Mouse (Mus musculus) liver, embryonic 13.5 days (tissue): ENCODE measurements around the gene Amy1. TPM values are rescaled to one million over a fixed set of nuclear protein-coding genes. Genes with fewer than 3 reads are reported as not detected.
A peak's percentile ranks its signal among the peaks of the same experiment; 100 is the strongest.
"Not testable (repeated sequence)": the region's sequence is repeated elsewhere in the genome, so short reads cannot be mapped to it uniquely, and the experiment has no call there.

Source experiments
- ATAC-seq: fragments of 200-750 bp; cut with Nextera tagmentation; 2 replicates; pipeline ENCODE4 v1.8.0; 2017; ENCODE audit warnings: low read depth, mild to moderate bottlenecking, moderate number of reproducible peaks, moderate library complexity
- DNase-seq: peaks from one replicate; pipeline ENCODE4 v3.0.0; 2022
- H3K27ac ChIP-seq: fragments of 300-500 bp; sonication (generic); 2 replicates; pipeline ENCODE4 v1.5.1; 2015; ENCODE audit warnings: moderate library complexity, mild to moderate bottlenecking, inconsistent platforms
- H3K27me3 ChIP-seq: fragments of 300-500 bp; sonication (generic); 2 replicates; pipeline ENCODE4 v1.6.1; 2015; ENCODE audit warnings: mild to moderate bottlenecking, inconsistent platforms
- H3K36me3 ChIP-seq: fragments of 300-500 bp; sonication (generic); 2 replicates; pipeline ENCODE4 v1.6.1; 2015; ENCODE audit warnings: mild to moderate bottlenecking, inconsistent platforms
- H3K4me1 ChIP-seq: fragments of 300-500 bp; sonication (generic); replicated peaks from 2 replicates; pipeline ENCODE4 v1.6.1; 2015; ENCODE audit warnings: inconsistent platforms
- H3K4me2 ChIP-seq: fragments of 300-500 bp; sonication (generic); 2 replicates; pipeline ENCODE4 v1.6.1; 2015; ENCODE audit warnings: inconsistent platforms, mild to moderate bottlenecking, moderate library complexity
- H3K4me3 ChIP-seq: fragments of 300-500 bp; sonication (generic); replicated peaks from 2 replicates; pipeline ENCODE4 v1.5.1; 2015; ENCODE audit warnings: mild to moderate bottlenecking, inconsistent platforms
- H3K9ac ChIP-seq: fragments of 300-500 bp; sonication (generic); 2 replicates; pipeline ENCODE4 v1.6.1; 2015; ENCODE audit warnings: mild to moderate bottlenecking, inconsistent platforms
- H3K9me3 ChIP-seq: fragments of 300-500 bp; sonication (generic); replicated peaks from 2 replicates; pipeline ENCODE4 v1.6.1; 2016; ENCODE audit warnings: inconsistent platforms
- WGBS: fragments of 180-500 bp; shearing (Covaris S2); methylation state at CpG from one replicate; pipeline ENCODE4 v1.1.7; 2015; ENCODE audit not compliant: insufficient replicate concordance; 5-methylcytosine and 5-hydroxymethylcytosine counted together
- polyA plus RNA-seq: library from polyadenylated mRNA; unstranded; fragments of >200 nt; fragmentation: Nextera tagmentation; extraction: Ambion mirVana; gene quantifications from 2 replicates; pipeline ENCODE4 v1.2.1, GENCODE M21; 2015

Gene Amy1
- 6.5 and 7.3 TPM in 2 replicates for polyA plus RNA-seq

- H3K9me3 ChIP-seq, result no peaks in the 10 kb centered on the region
- H3K27me3 ChIP-seq, result no peaks in the 10 kb centered on the region
- ATAC-seq (no peak), DNase-seq (no peak)
- WGBS, result 83% methylated on average over 2 of the region's 2 CpGs
- no peak within 1 kb of the TSS for H3K9ac ChIP-seq
- no peak within 1 kb of the TSS for H3K27ac ChIP-seq
- peaks cover 17% of the 10 kb centered on the region for H3K36me3 ChIP-seq
- H3K4me3 ChIP-seq, result no peak within 1 kb of the TSS
- no peaks in the 10 kb centered on the region for H3K4me1 ChIP-seq
- no peak within 1 kb of the TSS for H3K4me2 ChIP-seq
Measured at GRCm38 (mm10) chr3:113606599-113606998, at the start of gene Amy1. Gene Amy1 (minus strand): TSS chr3:113606699.

GRCm38 (mm10) chr3:113654335-113654734, 47.8 kb upstream of the Amy1 start:
- no peaks in the 10 kb centered on the region for H3K9me3 ChIP-seq
- H3K27me3 ChIP-seq, result no peaks in the 10 kb centered on the region
- 53% methylated on average over 3 of the region's 3 CpGs for WGBS
- no peak overlapping the region for H3K9ac ChIP-seq
- no peaks in the 10 kb centered on the region for H3K4me1 ChIP-seq
- no peak for DNase-seq
- no peak overlapping the region for H3K4me3 ChIP-seq
- no peak overlapping the region for H3K4me2 ChIP-seq
- no peak for ATAC-seq
- no peak overlapping the region for H3K27ac ChIP-seq
- H3K36me3 ChIP-seq, result no peaks in the 10 kb centered on the region

- H3K4me2 ChIP-seq, H3K4me1 ChIP-seq, H3K27ac ChIP-seq, H3K9ac ChIP-seq, ATAC-seq, H3K9me3 ChIP-seq, DNase-seq, H3K4me3 ChIP-seq, H3K36me3 ChIP-seq, H3K27me3 ChIP-seq: not testable (repeated sequence)
- WGBS, result 50% methylated on average over 3 of the region's 3 CpGs
Measured at GRCm38 (mm10) chr3:113651386-113651785, 44.9 kb upstream of the Amy1 start.

- Histone ChIP-seq H3K4me3 (no peak overlapping the region), H3K4me1 (no peaks in the 10 kb centered on the region), H3K9me3 (no peaks in the 10 kb centered on the region), H3K27me3 (no peaks in the 10 kb centered on the region), H3K9ac (no peak overlapping the region), H3K36me3 (no peaks in the 10 kb centered on the region), H3K27ac (no peak overlapping the region), H3K4me2 (no peak overlapping the region)
- DNase-seq (no peak), ATAC-seq (no peak)
- 64% methylated on average over 1 of the region's 1 CpGs for WGBS
Measured at GRCm38 (mm10) chr3:113639545-113639944, 33.0 kb upstream of the Amy1 start.

GRCm38 (mm10) chr3:113634220-113634619, 27.7 kb upstream of the Amy1 start:
- ATAC-seq (no peak), DNase-seq (no peak)
- Histone ChIP-seq H3K27ac (no peak overlapping the region), H3K9me3 (no peaks in the 10 kb centered on the region), H3K4me2 (no peak overlapping the region), H3K4me1 (peaks cover 21% of the 10 kb centered on the region), H3K36me3 (no peaks in the 10 kb centered on the region), H3K27me3 (no peaks in the 10 kb centered on the region), H3K4me3 (no peak overlapping the region), H3K9ac (no peak overlapping the region)

- ATAC-seq, result peak; percentile 16
Measured at GRCm38 (mm10) chr3:113631611-113632010, 25.1 kb upstream of the Amy1 start.

GRCm38 (mm10) chr3:113630564-113630963, 24.1 kb upstream of the Amy1 start:
- Histone ChIP-seq H3K4me1 (peaks cover 32% of the 10 kb centered on the region), H3K27ac (peak overlapping the region; percentile 100), H3K9ac (peak overlapping the region; percentile 90), H3K36me3 (peaks cover 11% of the 10 kb centered on the region), H3K4me3 (peak overlapping the region; percentile 76), H3K4me2 (peak overlapping the region; percentile 73), H3K9me3 (no peaks in the 10 kb centered on the region), H3K27me3 (no peaks in the 10 kb centered on the region)
- WGBS, result 6% methylated on average over 13 of the region's 13 CpGs
- DNase-seq (peak; percentile 33), ATAC-seq (0 out of 2 replicates have a peak, but pooled peaks have one; percentile 2)

More at GRCm38 (mm10) chr3:113631611-113632010, 25.1 kb upstream of the Amy1 start:
- peak overlapping the region; percentile 100 for H3K27ac ChIP-seq
- no peaks in the 10 kb centered on the region for H3K27me3 ChIP-seq
- H3K4me1 ChIP-seq, result peaks cover 28% of the 10 kb centered on the region
- H3K4me2 ChIP-seq, result peak overlapping the region; percentile 73
- peak; percentile 38 for DNase-seq
- peak overlapping the region; percentile 90 for H3K9ac ChIP-seq
- peak overlapping the region; percentile 76 for H3K4me3 ChIP-seq
- peaks cover 5% of the 10 kb centered on the region for H3K36me3 ChIP-seq
- no peaks in the 10 kb centered on the region for H3K9me3 ChIP-seq

GRCm38 (mm10) chr3:113629606-113630359, 23.3 kb upstream of the Amy1 start, which contains the start of gene Rnpc3:
Gene Rnpc3 (minus strand): TSS chr3:113630149.
- H3K9me3 ChIP-seq, result no peaks in the 10 kb centered on the region
- H3K4me1 ChIP-seq, result peaks cover 32% of the 10 kb centered on the region
- H3K9ac ChIP-seq, result peak within 1 kb of the TSS; percentile 90
- no peaks in the 10 kb centered on the region for H3K27me3 ChIP-seq
- WGBS, result under 1% methylated on average over 69 of the region's 70 CpGs
- peaks cover 11% of the 10 kb centered on the region for H3K36me3 ChIP-seq
- H3K4me2 ChIP-seq, result peak within 1 kb of the TSS; percentile 73
- peak within 1 kb of the TSS; percentile 76 for H3K4me3 ChIP-seq
- peak within 1 kb of the TSS; percentile 100 for H3K27ac ChIP-seq
- ATAC-seq (peak; percentile 96), DNase-seq (peak; percentile 91)

- ATAC-seq (no peak), DNase-seq (no peak)
- 36% methylated on average over 1 of the region's 1 CpGs for WGBS
- 0 out of 2 replicates have a peak, but pooled peaks cover 4% of the 10 kb centered on the region for H3K36me3 ChIP-seq
- no peak overlapping the region for H3K4me3 ChIP-seq
- no peak overlapping the region for H3K4me2 ChIP-seq
- no peaks in the 10 kb centered on the region for H3K27me3 ChIP-seq
- no peaks in the 10 kb centered on the region for H3K4me1 ChIP-seq
- no peaks in the 10 kb centered on the region for H3K9me3 ChIP-seq
- H3K9ac ChIP-seq, result no peak overlapping the region
- H3K27ac ChIP-seq, result no peak overlapping the region
Measured at GRCm38 (mm10) chr3:113590844-113591243, 15.7 kb downstream of the Amy1 start.

GRCm38 (mm10) chr3:113574578-113574977, 31.9 kb downstream of the Amy1 start:
- no peak overlapping the region for H3K9ac ChIP-seq
- 64% methylated on average over 4 of the region's 4 CpGs for WGBS
- H3K27me3 ChIP-seq, result no peaks in the 10 kb centered on the region
- H3K4me2 ChIP-seq, result no peak overlapping the region
- no peak overlapping the region for H3K27ac ChIP-seq
- no peaks in the 10 kb centered on the region for H3K4me1 ChIP-seq
- DNase-seq, result no peak
- no peaks in the 10 kb centered on the region for H3K36me3 ChIP-seq
- H3K9me3 ChIP-seq, result no peaks in the 10 kb centered on the region
- no peak overlapping the region for H3K4me3 ChIP-seq
- peak; percentile 77 for ATAC-seq

- Histone ChIP-seq H3K9me3 (no peaks in the 10 kb centered on the region), H3K9ac (no peak overlapping the region), H3K4me1 (no peaks in the 10 kb centered on the region), H3K4me3 (no peak overlapping the region), H3K36me3 (no peaks in the 10 kb centered on the region), H3K27me3 (no peaks in the 10 kb centered on the region), H3K4me2 (no peak overlapping the region), H3K27ac (no peak overlapping the region)
- 55% methylated on average over 2 of the region's 2 CpGs for WGBS
- ATAC-seq, result peak; percentile 70
- no peak for DNase-seq
Measured at GRCm38 (mm10) chr3:113574138-113574537, 32.4 kb downstream of the Amy1 start.

GRCm38 (mm10) chr3:113572158-113572557, 34.3 kb downstream of the Amy1 start:
- Histone ChIP-seq H3K4me2 (no peak overlapping the region), H3K9me3 (no peaks in the 10 kb centered on the region), H3K36me3 (no peaks in the 10 kb centered on the region), H3K27me3 (no peaks in the 10 kb centered on the region), H3K4me1 (no peaks in the 10 kb centered on the region), H3K27ac (no peak overlapping the region), H3K4me3 (no peak overlapping the region), H3K9ac (no peak overlapping the region)
- no peak for DNase-seq
- no peak for ATAC-seq
- 66% methylated on average over 3 of the region's 3 CpGs for WGBS
